Mouse (Mus musculus) cerebellum, adult 2 months (tissue): Measurements from ENCODE around the gene M6pr. TPM values are rescaled to one million over a fixed set of nuclear protein-coding genes. Genes with fewer than 3 reads are reported as not detected.
A peak's percentile ranks its signal among the peaks of the same experiment; 100 is the strongest.

Source experiments
- DNase-seq, 2 experiments: peaks; one replicate each; pipeline ENCODE4 v3.0.0; 2021
- H3K27ac ChIP-seq: fragments of 200-500 bp; 2 replicates; pipeline ENCODE4 v1.5.1; 2012; ENCODE audit warnings: low read length, control low read depth, inconsistent platforms; ENCODE audit not compliant: insufficient read depth
- H3K27me3 ChIP-seq: fragments of 200-500 bp; 2 replicates; pipeline ENCODE4 v1.6.1; 2012; ENCODE audit warnings: inconsistent platforms, mild to moderate bottlenecking, low read length, moderate library complexity; ENCODE audit not compliant: control insufficient read depth, insufficient read depth
- H3K4me1 ChIP-seq: fragments of 200-500 bp; 2 replicates; pipeline ENCODE4 v1.6.1; 2011; ENCODE audit warnings: low read length; ENCODE audit not compliant: control insufficient read depth, insufficient read depth
- H3K4me3 ChIP-seq: fragments of 200-500 bp; replicated peaks from 2 replicates; pipeline ENCODE3; 2011; ENCODE audit warnings: mild to moderate bottlenecking, low read depth, low read length, control low read depth; ENCODE audit not compliant: insufficient read depth
- CTCF ChIP-seq: fragments of 200-500 bp; IDR thresholded peaks from 2 replicates; pipeline ENCODE4 v1.5.1; 2011; ENCODE audit warnings: low read depth, mild to moderate bottlenecking, control low read depth, low read length, moderate library complexity, borderline replicate concordance; ENCODE audit not compliant: insufficient read depth
- POLR2A ChIP-seq: fragments of 200-500 bp; IDR thresholded peaks from 2 replicates; pipeline ENCODE4 v1.6.1; 2011; ENCODE audit warnings: low read length, control low read depth, borderline replicate concordance; ENCODE audit not compliant: insufficient read depth
- WGBS: fragments of 180-500 bp; shearing (Covaris S2); methylation state at CpG from one replicate; pipeline ENCODE4 v1.1.7; 2018; 5-methylcytosine and 5-hydroxymethylcytosine counted together
- polyA plus RNA-seq: library from polyadenylated mRNA; depleted of rRNA; stranded (reverse); fragments of >200 nt; gene quantifications from 2 replicates; pipeline ENCODE4 v1.2.3, GENCODE M21; 2012

M6pr gene
- polyA plus RNA-seq, 1 experiment: 94.9 TPM

GRCm38 (mm10) chr6:122283429-122283828 is 25.1 kb upstream of the M6pr start:
- Histone ChIP-seq H3K27me3 (no peaks in the 10 kb centered on the region), H3K4me3 (no peak overlapping the region), H3K4me1 (no peaks in the 10 kb centered on the region), H3K27ac (no peak overlapping the region)
- TF ChIP-seq POLR2A: no peak
- TF ChIP-seq CTCF: no peak
- WGBS: 90% methylated on average over 2 of the region's 2 CpGs
- no peak for DNase-seq

- TF ChIP-seq CTCF (no peak), POLR2A (no peak)
- Histone ChIP-seq H3K4me3 (no peak overlapping the region), H3K4me1 (no peaks in the 10 kb centered on the region), H3K27me3 (no peaks in the 10 kb centered on the region), H3K27ac (no peak overlapping the region)
- DNase-seq: no peak
- 79% methylated on average over 4 of the region's 4 CpGs for WGBS
Observed at GRCm38 (mm10) chr6:122284304-122284703, 24.2 kb upstream of the M6pr start.

- no peaks in the 10 kb centered on the region for H3K4me1 ChIP-seq
- H3K4me3 ChIP-seq: no peak overlapping the region
- DNase-seq: no peak
- no peak overlapping the region for H3K27ac ChIP-seq
- WGBS: 86% methylated on average over 1 of the region's 1 CpGs
- no peak for TF ChIP-seq CTCF
- TF ChIP-seq POLR2A: no peak
- H3K27me3 ChIP-seq: no peaks in the 10 kb centered on the region
Observed at GRCm38 (mm10) chr6:122284823-122285222, 23.7 kb upstream of the M6pr start.

GRCm38 (mm10) chr6:122288263-122288662 is 20.3 kb upstream of the M6pr start:
- H3K27ac ChIP-seq: no peak overlapping the region
- WGBS: 30% methylated on average over 1 of the region's 1 CpGs
- H3K27me3 ChIP-seq: no peaks in the 10 kb centered on the region
- DNase-seq: no peak
- H3K4me1 ChIP-seq: no peaks in the 10 kb centered on the region
- no peak overlapping the region for H3K4me3 ChIP-seq
- no peak for TF ChIP-seq POLR2A
- TF ChIP-seq CTCF: peak; percentile 20; the same call in 1 of the 2 replicates

- H3K27ac ChIP-seq: no peak overlapping the region
- no peak for TF ChIP-seq CTCF
- TF ChIP-seq POLR2A: no peak
- no peak for DNase-seq
- 79% methylated on average over 1 of the region's 1 CpGs for WGBS
- H3K27me3 ChIP-seq: no peaks in the 10 kb centered on the region
- no peak overlapping the region for H3K4me3 ChIP-seq
- no peaks in the 10 kb centered on the region for H3K4me1 ChIP-seq
Observed at GRCm38 (mm10) chr6:122289313-122289712, 19.2 kb upstream of the M6pr start.

- Histone ChIP-seq H3K27ac (no peak overlapping the region), H3K4me3 (no peak overlapping the region), H3K4me1 (no peaks in the 10 kb centered on the region), H3K27me3 (no peaks in the 10 kb centered on the region)
- WGBS: 76% methylated on average over 3 of the region's 3 CpGs
- no peak for DNase-seq
- TF ChIP-seq POLR2A: no peak
- no peak for TF ChIP-seq CTCF
Observed at GRCm38 (mm10) chr6:122290253-122290652, 18.3 kb upstream of the M6pr start.

GRCm38 (mm10) chr6:122291264-122291663 is 17.3 kb upstream of the M6pr start:
- H3K27ac ChIP-seq: no peak overlapping the region
- DNase-seq: no peak
- H3K4me3 ChIP-seq: no peak overlapping the region
- no peaks in the 10 kb centered on the region for H3K27me3 ChIP-seq
- 76% methylated on average over 2 of the region's 2 CpGs for WGBS
- H3K4me1 ChIP-seq: no peaks in the 10 kb centered on the region
- TF ChIP-seq CTCF: no peak
- no peak for TF ChIP-seq POLR2A

- WGBS: 88% methylated on average over 3 of the region's 3 CpGs
- Histone ChIP-seq H3K4me1 (no peaks in the 10 kb centered on the region), H3K4me3 (no peak overlapping the region), H3K27me3 (no peaks in the 10 kb centered on the region), H3K27ac (no peak overlapping the region)
- no peak for DNase-seq
- no peak for TF ChIP-seq POLR2A
- TF ChIP-seq CTCF: no peak
Observed at GRCm38 (mm10) chr6:122291735-122292134, 16.8 kb upstream of the M6pr start.
